Mouse (Mus musculus) spleen, adult 2 months (tissue): ENCODE results near the gene Mid1. TPM values are rescaled to one million over a fixed set of nuclear protein-coding genes. Genes with fewer than 3 reads are reported as not detected.
"Not testable (repeated sequence)": the region's sequence is repeated elsewhere in the genome, so short reads cannot be mapped to it uniquely, and the experiment has no call there.

ENCODE experiments used
- DNase-seq, 2 experiments: peaks; one replicate each; pipeline versions ENCODE4 v3.0.0 to v3.0.0-alpha.2; 2012 to 2021; ENCODE audit warnings: low spot score in 2 of 2, low read depth in 1 of 2
- H3K27ac ChIP-seq: fragments of 200-500 bp; 2 replicates; pipeline ENCODE4 v1.5.1; 2012; ENCODE audit warnings: low read length, inconsistent platforms; ENCODE audit not compliant: insufficient read depth
- H3K27me3 ChIP-seq: fragments of 200-500 bp; 2 replicates; pipeline ENCODE4 v1.6.1; 2012; ENCODE audit warnings: mild to moderate bottlenecking, moderate library complexity, low read length, inconsistent platforms; ENCODE audit not compliant: control insufficient read depth, insufficient read depth
- H3K36me3 ChIP-seq: fragments of 200-500 bp; 2 replicates; pipeline ENCODE4 v1.6.1; 2012; ENCODE audit warnings: mild to moderate bottlenecking, low read length, inconsistent platforms; ENCODE audit not compliant: control insufficient read depth, insufficient read depth
- H3K4me1 ChIP-seq: fragments of 200-500 bp; 2 replicates; pipeline ENCODE4 v1.6.1; 2011; ENCODE audit warnings: inconsistent platforms; ENCODE audit not compliant: control insufficient read depth, insufficient read depth, insufficient read length
- H3K4me3 ChIP-seq: fragments of 200-500 bp; 2 replicates; pipeline ENCODE4 v1.5.1; 2011; ENCODE audit warnings: mild to moderate bottlenecking, inconsistent platforms; ENCODE audit not compliant: insufficient read depth, insufficient read length; ENCODE audit errors: extremely low read depth
- WGBS: fragments of 180-500 bp; shearing (Covaris S2); methylation state at CpG from one replicate; pipeline ENCODE4 v1.1.7; 2018; 5-methylcytosine and 5-hydroxymethylcytosine counted together
- polyA plus RNA-seq: library from polyadenylated mRNA; depleted of rRNA; stranded (reverse); fragments of >200 nt; gene quantifications from 2 replicates; pipeline ENCODE4 v1.2.3, GENCODE M21; 2012

The Mid1 gene
- polyA plus RNA-seq, 1 experiment = 4.1 TPM

- not testable (repeated sequence) for H3K27ac ChIP-seq, H3K4me1 ChIP-seq, H3K4me3 ChIP-seq, H3K27me3 ChIP-seq
- WGBS = 87% methylated on average over 28 of the region's 28 CpGs
- peak; percentile 59 to 68 for DNase-seq
- H3K36me3 ChIP-seq = peaks cover 13% of the 10 kb centered on the region
These were observed 302.4 kb downstream of the Mid1 start for GRCm38 (mm10) chrX:169987368-169987837.

DNA sequence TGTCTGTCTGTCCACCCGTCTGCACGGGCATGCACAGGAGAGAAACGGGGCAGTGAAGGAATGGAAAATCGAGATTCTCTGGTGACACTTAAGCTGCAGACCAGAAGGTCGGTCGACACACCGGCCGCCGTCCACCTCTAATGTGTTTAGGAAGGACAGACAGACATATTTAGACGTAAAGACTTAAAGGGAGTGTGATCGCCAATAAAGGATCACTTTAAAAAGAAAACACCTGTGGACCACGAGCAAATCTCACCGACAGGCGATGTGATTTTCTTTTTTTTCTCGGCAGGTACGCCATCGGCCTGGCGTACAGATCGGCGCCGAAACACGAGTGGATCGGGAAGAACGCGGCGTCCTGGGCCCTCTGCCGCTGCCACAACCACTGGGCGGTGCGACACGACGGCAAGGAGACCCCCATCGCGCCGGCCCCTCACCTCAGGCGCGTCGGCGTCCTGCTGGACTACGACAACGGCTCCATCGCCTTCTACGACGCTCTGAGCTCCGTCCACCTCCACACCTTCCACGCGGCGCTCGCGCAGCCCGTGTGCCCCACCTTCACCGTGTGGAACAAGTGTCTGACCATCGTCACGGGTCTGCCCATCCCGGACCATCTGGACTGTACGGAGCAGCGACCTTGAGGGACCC lies 303.7 kb downstream of the Mid1 start:
- peaks cover 13% of the 10 kb centered on the region for H3K36me3 ChIP-seq
- not testable (repeated sequence) for H3K27ac ChIP-seq, H3K27me3 ChIP-seq, H3K4me3 ChIP-seq, H3K4me1 ChIP-seq
- 94% methylated on average over 56 of the region's 56 CpGs for WGBS
- DNase-seq = peak; percentile 33 to 62

GRCm38 (mm10) chrX:169989219-169989595 lies 304.2 kb downstream of the Mid1 start:
- 85% methylated on average over 8 of the region's 8 CpGs for WGBS
- not testable (repeated sequence) for H3K4me1 ChIP-seq, H3K27ac ChIP-seq, H3K27me3 ChIP-seq, H3K4me3 ChIP-seq
- peak; percentile 41 to 49 for DNase-seq
- peaks cover 12% of the 10 kb centered on the region for H3K36me3 ChIP-seq

DNA sequence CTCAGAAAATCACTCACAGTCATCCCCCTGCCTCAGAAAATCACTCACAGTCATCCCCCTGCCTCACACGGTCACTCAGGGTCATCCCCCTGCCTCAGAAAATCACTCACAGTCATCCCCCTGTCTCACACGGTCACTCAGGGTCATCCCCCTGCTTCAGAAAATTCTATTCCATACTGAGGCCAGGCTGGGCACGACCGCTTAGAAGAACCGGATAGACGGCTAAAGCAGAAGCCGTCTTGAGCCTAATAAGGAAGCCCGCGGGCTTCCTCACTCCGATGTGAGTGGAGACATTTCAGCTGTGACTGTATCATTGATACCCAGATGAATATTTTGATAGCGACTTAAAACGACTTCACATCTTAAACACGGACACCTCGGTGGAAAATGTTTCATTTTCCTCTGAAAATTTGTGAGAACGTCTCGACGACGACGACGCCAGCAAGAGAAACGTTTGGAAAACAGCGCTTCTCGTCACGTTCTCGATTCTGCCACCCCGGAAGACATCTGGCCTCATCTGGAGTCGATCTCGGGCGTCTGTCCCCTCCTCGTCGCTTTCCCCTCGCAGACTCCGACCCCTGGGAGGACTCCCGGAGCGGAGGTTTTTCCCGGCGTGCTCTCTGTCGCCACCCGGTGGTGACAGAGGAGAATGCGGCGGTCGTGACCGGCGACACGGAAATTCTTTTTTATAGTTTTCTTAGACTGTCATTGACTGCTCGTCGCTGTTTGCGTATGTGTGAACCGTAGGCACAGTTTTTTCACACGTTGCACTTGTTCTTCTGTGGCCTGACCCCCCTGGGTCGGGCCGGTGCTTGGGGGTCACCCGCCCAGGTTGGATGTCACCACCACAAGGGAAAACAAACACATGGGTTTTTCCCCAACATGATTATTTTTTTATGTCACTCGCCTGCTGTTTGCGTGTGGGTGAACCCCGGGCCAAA lies 305.0 kb downstream of the Mid1 start:
- Histone ChIP-seq H3K4me3 (peak overlapping the region; percentile 26; the same call in 1 of the 2 replicates), H3K27ac (peak overlapping the region; percentile 22; the same call in 1 of the 2 replicates)
- H3K27me3 ChIP-seq, H3K36me3 ChIP-seq, H3K4me1 ChIP-seq: not testable (repeated sequence)
- DNase-seq = peak; percentile 78 to 87
- WGBS = 74% methylated on average over 56 of the region's 56 CpGs

DNA sequence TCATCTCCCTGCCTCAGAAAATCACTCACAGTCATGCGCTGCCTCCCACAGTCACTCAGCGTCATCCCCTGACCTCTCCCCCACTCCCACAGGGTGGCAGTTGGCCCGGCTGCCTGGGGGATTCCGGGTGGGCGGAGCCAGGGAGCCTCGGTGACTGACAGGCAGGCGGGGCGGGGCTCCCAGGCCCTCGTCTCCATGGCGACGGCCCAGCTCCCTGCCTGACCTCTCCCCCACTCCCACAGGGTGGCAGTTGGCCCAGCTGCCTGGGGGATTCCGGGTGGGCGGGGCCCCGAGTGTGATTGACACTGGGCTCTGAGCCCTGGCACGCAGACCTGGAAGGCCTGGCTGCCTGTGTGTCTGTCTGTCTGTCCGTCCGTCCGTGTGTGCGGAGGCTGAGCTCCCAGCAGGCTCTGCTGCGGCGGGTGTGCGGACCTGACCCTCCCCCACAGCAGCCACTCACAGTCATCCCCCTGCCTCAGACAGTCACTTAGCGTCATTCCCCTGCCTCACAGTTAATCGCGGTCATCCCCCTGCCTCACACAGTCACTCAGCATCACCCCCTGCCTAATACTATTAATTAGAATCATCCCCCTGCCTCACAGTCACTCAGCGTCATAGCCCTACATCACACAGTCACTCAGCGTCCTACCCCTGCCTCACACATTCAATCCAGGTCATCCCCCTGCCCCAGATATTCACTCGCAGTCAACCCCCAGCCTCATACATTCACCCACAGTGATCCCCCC lies 306.3 kb downstream of the Mid1 start:
- not testable (repeated sequence) for H3K36me3 ChIP-seq, H3K4me1 ChIP-seq, H3K27ac ChIP-seq, H3K4me3 ChIP-seq, H3K27me3 ChIP-seq
- WGBS = 8% methylated on average over 19 of the region's 28 CpGs
- DNase-seq = peak; percentile 99 to 100

GRCm38 (mm10) chrX:169992086-169992930 lies 307.3 kb downstream of the Mid1 start:
- H3K4me3 ChIP-seq = not testable (repeated sequence)
- peak in 1 of 2 experiments; percentile 48 for DNase-seq
- 15% methylated on average over 9 of the region's 15 CpGs for WGBS

DNA sequence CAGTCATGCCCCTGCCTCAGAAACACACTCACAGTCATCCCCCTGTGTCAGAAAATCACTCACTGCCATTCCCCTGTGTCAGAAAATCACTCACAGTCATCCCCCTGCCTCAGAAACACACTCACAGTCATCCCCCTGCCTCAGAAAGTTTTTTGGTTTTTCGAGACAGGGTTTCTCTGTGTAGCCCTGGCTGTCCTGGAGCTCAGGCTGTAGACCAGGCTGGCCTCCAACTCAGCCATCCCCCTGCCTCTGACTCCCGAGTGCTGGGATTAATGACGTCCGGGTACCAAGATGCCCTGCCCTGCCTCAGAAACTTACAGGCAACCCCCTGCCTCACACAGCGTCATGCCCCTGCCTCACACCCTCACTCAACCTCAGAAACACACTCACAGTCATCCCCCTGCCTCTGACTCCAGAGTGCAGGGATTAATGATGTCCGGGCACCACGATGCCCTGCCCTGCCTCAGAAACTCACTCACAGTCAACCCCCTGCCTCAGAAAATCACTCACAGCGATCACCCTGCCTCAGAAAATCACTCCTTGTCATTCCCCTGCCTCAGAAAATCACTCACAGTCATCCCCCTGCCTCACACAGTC lies 308.1 kb downstream of the Mid1 start:
- H3K4me1 ChIP-seq, H3K4me3 ChIP-seq, H3K27ac ChIP-seq, H3K27me3 ChIP-seq, H3K36me3 ChIP-seq: not testable (repeated sequence)
- 64% methylated on average over 4 of the region's 8 CpGs for WGBS
- peak in 1 of 2 experiments; percentile 46 for DNase-seq

More at GRCm38 (mm10) chrX:169992086-169992930, 307.3 kb downstream of the Mid1 start:
- not testable (repeated sequence) for H3K36me3 ChIP-seq, H3K27ac ChIP-seq, H3K4me1 ChIP-seq, H3K27me3 ChIP-seq

DNA sequence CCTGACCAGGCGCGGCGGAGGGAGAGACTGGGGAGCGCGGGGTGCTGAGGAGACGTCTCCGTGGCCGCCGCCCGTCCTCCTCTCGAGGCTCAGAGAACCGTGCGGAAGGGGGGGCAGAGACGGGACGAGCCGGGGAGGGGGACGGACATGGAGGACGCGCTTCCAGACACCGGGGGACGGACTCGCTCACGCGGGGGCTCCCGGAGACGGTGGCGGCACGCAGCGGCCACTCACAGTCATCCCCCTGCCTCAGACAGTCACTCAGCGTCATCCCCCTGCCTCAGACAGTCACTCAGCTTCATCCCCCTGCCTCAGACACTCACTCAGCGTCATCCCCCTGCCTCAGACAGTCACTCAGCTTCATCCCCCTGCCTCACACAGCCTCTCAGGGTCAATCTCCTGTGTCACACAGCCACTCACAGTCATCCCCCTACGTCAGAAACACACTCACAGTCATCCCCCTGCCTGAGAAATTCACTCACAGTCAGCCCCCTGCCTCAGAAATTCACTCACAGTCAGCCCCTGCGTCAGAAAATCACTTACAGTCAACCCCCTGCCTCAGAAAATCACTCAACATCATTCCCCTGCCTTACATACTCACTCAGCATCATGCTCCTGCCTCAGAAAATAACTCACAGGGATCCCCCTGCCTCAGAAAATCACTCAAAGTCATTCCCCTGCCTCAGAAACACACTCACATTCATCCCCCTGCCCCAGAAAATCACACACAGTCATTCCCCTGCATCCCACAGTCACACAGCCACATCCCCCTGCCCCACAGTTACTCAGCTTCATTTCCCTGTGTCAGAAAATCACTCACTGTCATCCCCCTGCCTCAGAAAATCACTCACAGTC lies 309.2 kb downstream of the Mid1 start:
- H3K4me3 ChIP-seq, H3K36me3 ChIP-seq, H3K27ac ChIP-seq, H3K4me1 ChIP-seq, H3K27me3 ChIP-seq: not testable (repeated sequence)
- WGBS = 42% methylated on average over 3 of the region's 33 CpGs
- DNase-seq = peak in 1 of 2 experiments; percentile 71
